Mouse (Mus musculus) thymus, postnatal 10 days (tissue): ENCODE measurements around the gene Naxd.
A peak's percentile ranks its signal among the peaks of the same experiment; 100 is the strongest.
"Not testable (repeated sequence)": the region's sequence is repeated elsewhere in the genome, so short reads cannot be mapped to it uniquely, and the experiment has no call there.

Source experiments
- DNase-seq, 2 experiments: peaks; one replicate each; pipeline ENCODE4 v3.0.0; 2021; ENCODE audit warnings: low spot score in 2 of 2

Naxd gene

GRCm38 (mm10) chr8:11497017-11497990, at the start of gene Naxd:
Gene Naxd, plus strand, starts transcription at chr8:11497506.
- DNase-seq, result peak; percentile 77 to 82

GRCm38 (mm10) chr8:11447910-11448570, 49.3 kb upstream of the Naxd start:
- DNase-seq, result no peak

- no peak for DNase-seq
Observed at GRCm38 (mm10) chr8:11450184-11451113, 46.9 kb upstream of the Naxd start.

- DNase-seq, result no peak
Observed at GRCm38 (mm10) chr8:11452152-11452551, 45.2 kb upstream of the Naxd start.

GRCm38 (mm10) chr8:11452559-11452958, 44.7 kb upstream of the Naxd start:
- no peak for DNase-seq

GRCm38 (mm10) chr8:11452974-11453373, 44.3 kb upstream of the Naxd start:
- DNase-seq, result no peak

- no peak for DNase-seq
Observed at GRCm38 (mm10) chr8:11454228-11454627, 43.1 kb upstream of the Naxd start.

GRCm38 (mm10) chr8:11457278-11457677, 40.0 kb upstream of the Naxd start:
- no peak for DNase-seq

- DNase-seq, result no peak
Observed at GRCm38 (mm10) chr8:11457981-11458836, 39.1 kb upstream of the Naxd start.

GRCm38 (mm10) chr8:11459016-11459415, 38.3 kb upstream of the Naxd start:
- no peak for DNase-seq

GRCm38 (mm10) chr8:11460934-11461333, 36.4 kb upstream of the Naxd start:
- no peak for DNase-seq

- DNase-seq, result no peak
Observed at GRCm38 (mm10) chr8:11461847-11462246, 35.5 kb upstream of the Naxd start.

GRCm38 (mm10) chr8:11462641-11463040, 34.7 kb upstream of the Naxd start:
- DNase-seq, result no peak

GRCm38 (mm10) chr8:11463541-11463888, 33.8 kb upstream of the Naxd start:
- no peak for DNase-seq

GRCm38 (mm10) chr8:11463889-11464706, 33.2 kb upstream of the Naxd start:
- DNase-seq, result no peak

GRCm38 (mm10) chr8:11464707-11464964, 32.7 kb upstream of the Naxd start:
- no peak for DNase-seq

GRCm38 (mm10) chr8:11465619-11466018, 31.7 kb upstream of the Naxd start:
- DNase-seq, result no peak

GRCm38 (mm10) chr8:11466528-11466927, 30.8 kb upstream of the Naxd start:
- DNase-seq, result not testable (repeated sequence)

GRCm38 (mm10) chr8:11469095-11469494, 28.2 kb upstream of the Naxd start:
- DNase-seq, result peak in 1 of 2 experiments; percentile 42

- DNase-seq, result no peak
Observed at GRCm38 (mm10) chr8:11470694-11471093, 26.6 kb upstream of the Naxd start.
